Mouse (Mus musculus) heart, postnatal 4 days (tissue): ENCODE measurements around the gene A530016L24Rik. TPM values are rescaled to one million over a fixed set of nuclear protein-coding genes. Genes with fewer than 3 reads are reported as not detected.

Experiments used
- DNase-seq: peaks from one replicate; pipeline ENCODE4 v3.0.0; 2021
- total RNA-seq, 2 experiments: library from RNA; stranded (reverse); gene quantifications; 2 replicates each; pipeline ENCODE4 v1.2.3; 2021

Gene A530016L24Rik
- total RNA-seq, 2 experiments from 2014 or later, result 25.6 to 26.5 TPM

DNA sequence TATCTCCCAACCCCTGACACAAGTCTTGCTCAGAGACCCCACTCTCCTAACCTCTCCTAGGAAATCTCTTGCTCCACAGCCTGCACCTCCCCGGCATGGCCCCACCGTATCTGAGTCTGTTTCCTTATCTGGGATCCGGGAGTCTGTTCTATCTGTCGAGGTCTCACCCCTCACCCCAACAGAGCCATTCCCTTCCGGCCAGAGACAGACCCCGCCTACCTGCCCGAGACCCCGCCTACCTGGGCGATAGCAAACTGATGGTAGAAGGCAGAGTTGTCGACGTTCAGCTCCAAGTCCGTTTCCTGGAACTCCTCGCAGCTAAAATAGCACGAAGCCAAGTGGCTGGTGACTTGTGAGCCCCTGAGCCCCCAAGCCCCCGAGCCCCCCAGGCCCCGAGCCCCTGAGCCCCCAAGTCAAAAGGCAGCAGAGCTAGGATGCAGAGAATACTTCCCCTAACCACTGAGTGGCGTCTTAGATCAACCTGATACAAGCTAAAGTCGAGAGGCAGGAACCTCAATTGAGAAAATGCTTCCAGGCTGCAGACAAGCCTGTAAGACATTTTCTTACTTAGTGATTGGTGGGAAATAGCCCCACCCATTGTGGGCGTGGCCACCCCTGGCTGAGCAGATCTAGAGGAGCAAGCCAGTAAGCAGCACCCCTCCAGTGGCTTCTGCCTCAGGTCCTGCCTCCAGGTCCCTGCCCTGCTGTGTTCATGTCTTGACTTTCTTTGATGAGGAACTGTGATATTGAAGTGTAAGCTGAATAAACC is 13.9 kb downstream of the A530016L24Rik start:
- no peak for DNase-seq

DNA sequence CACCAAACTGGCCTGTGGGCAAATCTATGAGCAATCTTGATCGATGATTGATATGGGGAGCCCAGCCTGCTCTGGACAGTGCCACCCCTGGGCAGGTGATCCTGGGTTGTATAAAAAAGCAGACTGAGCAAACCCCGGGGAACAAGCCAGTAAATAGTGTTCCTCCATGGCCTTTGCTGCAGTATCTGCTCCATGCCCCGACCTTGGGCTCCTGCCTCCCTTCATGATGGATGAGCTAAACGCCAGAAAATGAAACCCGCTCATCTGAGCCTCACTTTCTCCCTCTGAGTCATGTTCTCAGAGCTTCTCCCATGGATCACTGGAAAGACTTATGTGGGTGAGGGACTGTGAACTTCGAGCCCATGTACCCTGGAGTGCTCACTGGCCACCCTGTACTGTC is 17.0 kb downstream of the A530016L24Rik start:
- DNase-seq, result no peak

DNA sequence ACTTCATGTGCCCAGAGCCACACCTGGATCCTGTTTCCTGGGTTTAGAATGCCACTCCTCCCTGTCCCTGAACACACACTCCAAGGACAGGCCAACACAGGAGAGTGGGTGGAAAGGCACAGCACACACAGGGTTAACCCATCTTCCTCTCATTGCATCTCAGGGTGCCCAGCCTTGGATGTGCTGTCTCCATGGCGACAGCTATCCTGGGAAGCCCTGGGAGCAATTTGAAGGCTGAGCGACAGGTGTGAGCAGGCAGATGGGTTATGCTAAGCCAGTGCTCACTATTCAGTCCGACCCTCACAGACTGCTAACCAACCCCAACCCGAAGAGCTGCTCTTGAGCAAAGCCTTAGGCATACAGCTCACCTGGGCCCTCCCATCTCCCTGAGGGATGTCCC is 18.0 kb downstream of the A530016L24Rik start:
- DNase-seq, result no peak

DNA sequence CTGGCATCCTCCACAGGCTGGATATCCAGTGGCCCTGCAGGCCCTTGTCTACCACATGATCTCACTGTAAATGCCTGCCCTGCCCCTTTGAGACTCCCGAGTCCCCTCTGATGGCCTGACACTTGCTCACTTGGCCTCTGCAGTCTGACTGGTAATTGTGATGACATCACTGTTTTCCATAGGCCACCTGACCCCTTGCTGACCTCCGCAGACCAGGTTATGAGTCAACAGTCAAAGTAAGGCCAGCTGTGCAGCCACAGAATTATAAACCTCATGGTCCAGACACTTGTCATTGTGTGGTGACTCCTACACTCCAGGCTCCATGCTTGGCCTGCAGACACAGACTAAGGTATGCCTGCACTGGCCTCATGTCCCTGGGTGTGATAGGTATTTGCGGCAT is 18.7 kb downstream of the A530016L24Rik start:
- DNase-seq, result no peak

DNA sequence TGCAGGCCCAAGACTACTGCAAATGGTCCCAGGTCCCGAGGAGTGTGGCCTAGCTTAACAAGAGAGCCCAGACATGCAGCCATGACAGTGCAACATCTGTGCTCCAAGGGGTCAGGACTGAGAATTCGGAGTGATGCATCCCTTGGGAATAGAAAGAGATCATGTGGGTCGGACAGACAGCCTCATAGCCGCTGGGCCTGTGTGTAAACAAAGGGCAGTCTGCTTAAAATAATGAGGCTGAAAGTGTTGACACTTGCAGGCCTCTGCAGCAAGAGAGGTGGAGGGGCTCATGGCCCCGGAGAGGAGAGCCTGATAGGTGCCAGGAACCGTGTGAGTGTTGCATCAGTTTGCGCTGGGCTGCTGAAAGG is 21.1 kb downstream of the A530016L24Rik start:
- no peak for DNase-seq

DNA sequence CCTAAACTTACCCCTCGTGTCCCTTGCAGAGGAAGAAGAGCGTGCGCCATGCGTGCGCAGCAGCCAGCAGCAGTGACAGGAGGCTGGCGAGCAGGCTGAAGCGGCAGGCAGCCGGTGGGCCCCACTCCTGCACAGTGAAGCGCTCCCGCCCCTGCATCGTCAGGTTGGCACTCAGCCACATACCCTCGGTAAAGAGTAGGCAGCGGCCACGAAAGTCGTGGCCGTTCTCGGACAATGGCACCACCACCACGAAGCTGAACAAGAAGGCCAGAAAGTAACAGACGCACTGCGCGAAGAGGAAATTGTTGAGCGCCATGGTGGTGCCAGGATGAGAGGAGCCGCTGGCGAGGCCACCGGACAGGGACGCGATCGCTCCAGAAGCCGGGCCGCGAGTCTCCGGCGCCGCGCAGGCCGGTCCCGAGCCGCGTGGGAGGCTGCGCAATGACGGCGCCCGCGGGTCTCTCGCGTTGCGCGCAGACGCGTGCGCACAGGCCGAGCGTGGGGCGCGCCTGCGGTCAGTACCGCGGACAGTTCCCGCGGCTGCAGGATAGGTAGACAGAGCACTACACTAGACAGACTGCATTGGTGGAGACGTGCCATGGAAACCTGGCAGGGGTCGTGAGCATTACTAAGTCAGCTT is 21.6 kb downstream of the A530016L24Rik start:
- peak; percentile 72 for DNase-seq

DNA sequence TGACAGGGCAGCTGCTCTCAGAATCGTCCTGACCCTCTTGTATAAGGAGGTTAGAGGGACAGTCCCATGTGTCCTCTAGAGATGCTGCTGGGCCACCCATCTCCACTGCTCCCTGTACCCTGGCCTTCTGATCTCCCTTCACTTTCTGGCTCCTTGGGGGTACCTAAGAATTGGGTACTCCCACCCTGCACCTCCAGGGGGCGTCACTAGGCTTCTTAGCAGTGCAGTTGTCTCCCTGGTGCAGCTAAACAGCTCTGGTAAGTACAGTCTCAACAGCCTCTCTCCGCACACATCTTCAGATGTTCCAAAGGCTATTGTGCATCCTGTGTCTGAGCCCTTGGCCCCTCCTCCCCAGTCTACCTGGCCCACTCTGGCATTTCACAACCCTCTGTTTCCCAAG is 25.6 kb downstream of the A530016L24Rik start:
- DNase-seq, result no peak

DNA sequence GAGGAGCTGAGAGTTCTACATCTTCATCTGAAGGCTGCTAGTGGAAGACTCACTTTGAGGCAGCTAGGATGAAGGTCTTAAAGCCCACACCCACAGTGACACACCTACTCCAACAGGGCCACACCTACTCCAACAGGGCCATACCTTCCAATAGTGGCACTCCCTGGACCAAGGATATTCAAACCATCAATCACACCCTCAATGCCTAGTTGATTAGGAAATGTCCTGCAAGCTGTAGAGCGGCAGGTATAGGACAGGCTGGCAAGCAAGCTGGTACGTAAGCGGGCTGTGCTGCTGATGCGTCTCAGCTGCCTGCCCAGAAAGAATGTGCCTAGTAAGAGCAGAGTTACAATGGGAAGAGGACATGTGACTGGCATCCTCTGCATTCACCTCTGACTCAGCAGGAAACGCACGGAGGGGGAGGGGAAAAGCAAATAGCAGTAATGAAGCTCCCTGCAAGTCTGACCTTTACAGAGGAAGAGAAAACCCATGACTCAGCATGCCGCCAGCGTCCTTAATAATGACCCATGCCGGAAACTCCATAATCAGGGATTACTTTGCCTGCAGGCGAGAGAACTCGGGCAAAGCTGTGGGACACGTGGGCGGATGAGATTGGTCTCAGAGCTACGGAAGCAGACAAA is 27.6 kb downstream of the A530016L24Rik start, which contains the start of gene Tmem179:
Tmem179 (minus strand) TSS at position 51 of the 641 bp plus-strand sequence.
- DNase-seq, result peak; percentile 70

DNA sequence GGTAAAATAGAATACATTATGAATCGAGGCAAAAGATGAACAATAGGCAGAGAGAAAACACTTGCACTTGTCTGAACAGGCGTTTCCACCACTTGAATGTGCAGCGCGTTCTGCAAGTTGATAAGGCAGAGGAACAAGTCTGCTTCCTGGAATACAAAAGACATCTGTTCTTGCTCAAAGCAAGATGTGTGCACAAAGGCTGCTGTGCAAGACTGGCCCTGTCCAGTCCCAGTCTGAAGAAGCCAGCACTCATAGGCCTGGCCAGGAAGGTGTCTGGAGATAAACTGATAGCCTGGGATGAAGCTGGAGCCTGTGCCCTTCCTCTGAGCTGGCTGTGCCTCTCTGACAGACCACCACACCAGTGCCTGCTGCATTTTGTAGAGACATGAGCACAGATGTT is 28.9 kb downstream of the A530016L24Rik start:
- DNase-seq, result no peak

DNA sequence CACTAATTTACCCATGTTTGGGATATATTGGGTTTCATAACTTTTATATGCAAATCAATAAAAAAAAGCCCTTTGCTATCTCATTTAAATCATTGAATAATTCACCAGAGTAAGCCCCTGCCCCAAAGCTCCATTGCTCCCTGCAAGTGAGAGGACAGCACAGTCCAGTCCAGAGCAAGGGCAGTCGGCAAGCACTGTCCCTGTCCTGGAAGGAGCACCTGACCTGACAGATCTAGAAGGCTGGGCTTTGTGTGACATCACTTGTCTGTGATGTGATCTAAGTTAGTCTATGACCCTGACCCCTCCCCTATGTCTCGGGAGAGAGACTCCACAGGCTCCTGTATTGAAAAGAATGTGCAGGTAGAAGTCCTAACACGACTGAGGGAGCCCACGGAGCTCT is 44.5 kb downstream of the A530016L24Rik start:
- no peak for DNase-seq

DNA sequence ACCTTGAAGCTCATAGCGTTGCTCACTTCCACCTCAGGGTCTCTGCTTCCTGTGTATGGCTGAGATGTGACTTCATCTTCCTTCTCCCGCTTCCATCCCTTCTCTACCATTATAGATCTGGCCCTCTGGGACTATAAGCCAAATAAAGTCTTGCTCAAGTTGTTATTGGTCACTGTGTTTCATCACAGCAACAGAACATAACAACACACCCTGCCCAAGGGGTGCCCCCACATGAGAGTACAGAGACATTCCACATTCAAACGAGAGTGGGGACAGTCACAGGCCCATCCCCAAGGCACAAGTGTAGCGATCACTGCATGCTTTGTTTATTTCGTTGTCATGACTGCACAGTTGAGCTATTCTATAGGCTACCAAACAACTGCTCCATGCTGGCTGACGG is 48.0 kb downstream of the A530016L24Rik start:
- DNase-seq, result no peak

DNA sequence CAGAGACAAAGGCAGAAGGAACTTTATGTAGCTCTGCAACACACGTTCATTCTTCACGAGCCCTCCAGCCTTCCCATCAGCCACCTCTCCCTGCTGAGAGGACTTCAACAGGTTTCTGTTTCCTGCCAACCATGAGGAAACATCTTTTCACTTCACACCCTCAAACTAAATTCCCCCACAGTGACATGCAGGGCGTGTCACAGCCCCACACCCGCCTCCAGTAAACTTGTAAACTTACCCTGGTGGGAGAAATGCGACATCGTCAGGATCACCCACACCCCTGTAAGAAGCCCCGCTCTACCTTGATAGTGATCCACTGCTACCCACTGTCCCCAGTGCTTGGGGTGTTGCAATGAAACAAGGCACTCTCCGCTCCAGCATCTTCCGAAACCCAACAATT is 49.1 kb downstream of the A530016L24Rik start:
- DNase-seq, result no peak

DNA sequence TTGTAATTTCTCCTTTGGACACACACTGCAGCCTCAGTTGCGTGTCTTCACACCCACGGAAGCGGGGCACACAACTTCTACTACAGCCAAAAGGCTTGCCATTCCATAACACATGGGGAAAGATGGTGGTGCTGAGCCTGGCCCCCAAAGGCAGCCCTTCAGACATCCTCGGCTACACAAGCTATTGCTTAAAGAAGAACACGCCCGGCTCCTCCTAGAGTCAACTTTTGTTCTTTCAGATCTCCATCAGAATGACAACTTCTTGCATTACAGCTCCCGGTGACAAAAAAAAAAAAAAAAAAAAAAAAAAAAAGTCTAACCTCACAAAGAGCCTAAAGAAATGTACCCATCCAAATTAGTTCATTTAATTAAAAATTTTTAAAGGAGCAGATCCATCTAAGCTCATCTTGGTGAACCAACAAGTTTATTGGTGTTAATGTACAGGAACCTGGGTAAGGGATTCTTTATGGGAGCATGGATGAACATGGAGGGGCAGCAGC is 50.3 kb downstream of the A530016L24Rik start:
- no peak for DNase-seq

DNA sequence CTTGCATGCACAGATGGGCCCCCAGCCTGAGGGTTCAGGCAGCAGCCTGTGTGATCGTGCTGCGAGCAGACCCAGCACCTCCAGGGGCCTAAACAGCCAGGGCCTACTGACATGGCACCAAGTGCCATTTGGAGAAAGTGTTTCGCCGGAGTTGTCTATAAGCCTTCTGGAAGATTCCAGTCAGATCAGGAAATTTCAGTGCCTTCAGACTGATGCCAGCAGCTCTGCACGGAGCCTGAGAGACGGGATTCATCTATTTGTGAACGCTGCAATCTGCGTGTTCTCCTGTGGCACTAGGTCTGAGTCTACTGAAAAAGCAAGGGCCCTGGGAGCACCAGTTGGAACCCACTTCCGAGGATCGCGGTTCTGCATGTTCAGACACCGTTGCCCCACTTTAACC is 51.1 kb downstream of the A530016L24Rik start:
- no peak for DNase-seq

DNA sequence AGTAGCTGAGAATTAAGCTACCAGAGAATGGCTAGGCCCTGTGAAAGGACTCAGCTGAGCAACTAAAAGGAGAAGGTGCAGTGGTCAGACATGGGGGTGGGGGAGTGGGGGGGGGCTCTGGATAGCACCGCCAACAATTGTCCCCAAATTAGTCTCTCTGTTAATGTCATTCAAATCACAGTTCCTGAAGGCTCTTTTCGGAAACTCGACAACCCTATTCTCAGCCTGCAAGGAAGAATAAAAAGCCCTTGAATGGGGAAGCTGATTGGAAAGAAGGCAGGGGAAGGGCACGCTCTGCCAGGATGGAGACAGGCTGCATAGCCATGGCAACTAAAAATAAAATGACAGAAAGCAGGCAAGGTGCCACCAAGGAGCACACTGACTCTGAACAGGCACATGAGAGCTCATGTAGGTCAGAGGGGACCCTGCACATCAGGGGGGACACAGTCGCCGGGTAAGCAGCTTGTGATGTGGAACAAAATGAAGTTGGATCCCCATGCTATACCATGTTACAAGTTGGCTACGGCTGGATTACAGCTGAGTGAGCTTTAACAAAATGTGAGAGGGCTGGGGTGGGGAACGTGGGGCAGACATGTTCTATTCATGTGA is 52.3 kb downstream of the A530016L24Rik start:
- no peak for DNase-seq

DNA sequence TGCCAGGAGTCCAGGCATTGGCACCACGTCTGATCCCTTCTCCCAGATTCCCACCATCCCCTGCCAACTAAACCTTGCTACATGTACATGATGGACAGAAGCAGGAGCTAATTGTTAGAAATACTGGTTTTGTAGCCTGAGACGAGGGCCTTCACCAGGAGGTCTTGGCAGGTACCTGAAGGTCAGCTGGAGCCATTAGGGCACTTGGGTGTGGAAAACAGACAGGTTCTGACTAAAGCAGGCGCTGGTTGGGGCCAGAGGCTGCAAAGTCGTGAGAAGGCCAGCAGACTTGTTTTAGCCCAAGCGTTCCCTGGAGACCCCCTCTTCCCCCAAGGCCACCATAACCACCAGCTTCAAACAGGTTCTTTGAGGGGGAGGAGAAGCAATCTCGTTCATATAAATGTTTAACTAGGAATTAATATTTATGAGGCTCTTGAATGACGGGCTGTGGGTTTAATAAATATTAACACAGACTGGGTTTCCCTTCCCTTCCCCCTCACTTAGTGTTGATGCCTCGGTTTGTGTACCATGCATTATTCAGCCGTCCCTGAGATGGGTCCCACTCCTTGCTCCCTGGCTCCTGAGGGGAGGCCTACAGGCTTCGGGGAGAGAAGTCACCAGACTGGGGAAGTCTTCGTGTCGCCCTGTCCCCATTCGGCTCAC is 53.1 kb downstream of the A530016L24Rik start:
- no peak for DNase-seq

DNA sequence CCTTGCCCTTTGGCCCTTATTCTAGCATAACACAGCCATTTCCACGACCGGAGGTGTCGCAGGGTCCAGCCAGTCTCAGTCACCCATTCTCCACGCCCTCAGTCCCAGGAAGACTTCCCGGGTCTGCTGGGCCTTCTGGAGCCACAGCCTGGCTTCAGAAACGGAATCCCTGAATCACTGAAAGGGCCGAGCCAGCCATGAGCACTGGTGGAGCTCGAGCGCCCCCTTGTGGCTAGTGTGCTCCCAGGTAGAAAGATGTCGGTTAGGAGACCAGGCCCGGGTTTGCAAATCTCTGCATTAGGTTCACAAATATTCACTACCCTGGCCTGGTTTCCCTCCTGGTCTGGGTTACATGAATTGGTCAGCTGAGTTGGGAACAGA is 53.7 kb downstream of the A530016L24Rik start:
- peak; percentile 95 for DNase-seq

DNA sequence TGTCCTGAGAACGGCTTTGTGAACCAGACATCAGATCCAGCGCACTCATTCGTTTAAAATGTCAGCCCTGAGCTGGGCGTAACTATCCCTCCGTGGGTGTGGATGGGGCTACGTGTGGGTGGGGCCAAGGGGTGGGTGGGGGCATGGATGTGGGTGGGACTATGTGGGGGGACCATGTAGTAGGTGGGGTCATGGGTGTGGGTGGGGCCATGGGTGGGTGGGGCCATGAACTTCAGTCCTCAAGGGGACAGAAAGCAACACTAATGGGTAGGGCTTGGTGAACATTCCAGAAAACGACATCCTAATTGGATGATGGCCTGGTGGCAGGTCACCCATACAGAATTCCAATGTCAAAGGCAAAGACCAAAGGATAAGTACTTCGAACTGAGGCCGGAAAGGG is 54.7 kb downstream of the A530016L24Rik start:
- no peak for DNase-seq

DNA sequence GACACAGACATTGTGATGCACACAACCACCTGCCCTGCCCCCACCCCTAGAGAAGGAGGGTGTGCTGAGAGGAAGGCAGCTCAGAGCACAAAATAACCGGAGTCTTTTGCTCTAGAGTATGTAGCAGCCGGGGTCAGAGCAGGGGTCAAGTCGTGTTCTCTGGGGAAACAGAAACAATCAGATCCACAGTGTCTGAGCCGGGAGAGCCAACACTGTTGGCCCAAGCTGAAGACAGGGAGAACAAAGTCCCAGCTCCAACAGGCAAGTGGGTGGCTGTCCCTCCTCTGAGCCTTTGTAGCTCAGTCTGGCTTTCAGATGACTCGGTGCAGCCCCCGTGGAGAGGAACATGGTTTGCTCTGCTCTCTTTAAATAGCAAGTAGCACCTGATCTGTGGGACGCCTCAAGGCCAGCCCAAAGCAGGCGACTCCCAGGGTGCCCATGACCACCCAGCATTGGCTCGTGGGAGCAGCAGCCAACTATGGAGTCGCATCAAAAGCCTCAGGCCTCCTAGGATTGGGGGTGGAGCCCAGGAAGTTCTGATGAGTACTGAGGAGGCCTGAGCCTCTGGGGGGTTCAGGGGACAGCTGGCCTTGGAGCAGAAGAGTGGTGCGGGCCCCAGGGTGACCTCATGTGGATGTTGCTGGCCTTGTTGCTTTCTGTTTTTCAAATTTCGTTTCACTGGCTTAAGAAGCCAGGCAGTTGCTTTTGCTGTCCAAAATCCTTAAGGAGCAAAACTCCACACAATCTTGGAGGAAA is 55.9 kb downstream of the A530016L24Rik start:
- peak; percentile 26 for DNase-seq

DNA sequence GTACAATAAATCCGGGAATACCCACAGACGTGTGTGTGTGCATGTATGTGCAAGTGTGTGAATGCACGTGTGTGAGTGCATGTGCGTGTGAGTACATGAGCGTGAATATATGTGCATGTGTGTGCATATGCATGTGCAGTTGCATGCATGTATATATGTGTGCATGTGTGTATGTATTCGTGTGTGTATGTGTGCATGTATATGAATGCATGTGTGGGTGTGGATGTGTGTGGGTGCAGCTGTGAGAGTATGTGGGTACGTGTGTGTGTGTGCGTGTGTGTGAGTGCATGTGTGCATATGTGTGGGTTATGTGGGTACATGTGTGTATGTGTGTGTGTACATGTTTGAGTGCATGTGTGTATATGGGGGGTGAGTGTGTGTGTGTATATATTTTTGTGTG is 56.9 kb downstream of the A530016L24Rik start:
- no peak for DNase-seq

DNA sequence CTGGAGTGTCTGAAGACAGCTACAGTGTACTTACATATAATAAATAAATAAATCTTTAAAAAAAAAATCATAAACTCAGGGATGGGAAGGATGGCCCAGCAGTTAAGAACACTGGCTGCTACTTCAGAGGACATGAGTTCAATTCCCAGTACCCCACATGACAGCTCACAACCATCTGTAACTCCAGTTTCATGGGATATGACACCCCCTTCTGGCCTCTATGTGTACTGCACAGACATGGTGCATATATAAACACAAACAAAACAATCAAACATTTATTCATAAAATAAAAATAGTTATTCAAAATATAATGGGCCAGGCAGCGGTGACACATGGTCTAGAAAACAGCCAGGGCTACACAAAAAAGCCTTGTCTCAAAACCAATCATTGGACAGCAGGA is 60.0 kb downstream of the A530016L24Rik start:
- DNase-seq, result no peak
